Mouse (Mus musculus): ENCODE data around the gene Usp8.

The Usp8 gene

GRCm38 (mm10) chr2:126740314-126740713 lies 33.2 kb downstream of the Usp8 start:
- DNase-seq (ENCODE audit: low spot score): no peak

GRCm38 (mm10) chr2:126743389-126743788 lies 36.3 kb downstream of the Usp8 start:
- no peak for DNase-seq (ENCODE audit: low spot score)

- no peak for DNase-seq (ENCODE audit: low spot score)
These were observed 48.5 kb downstream of the Usp8 start for GRCm38 (mm10) chr2:126755664-126756063.

GRCm38 (mm10) chr2:126759351-126759750 lies 52.2 kb downstream of the Usp8 start:
- DNase-seq (ENCODE audit: low spot score): no peak

- DNase-seq (ENCODE audit: low spot score): no peak
These were observed 58.9 kb downstream of the Usp8 start for GRCm38 (mm10) chr2:126765867-126766582.

GRCm38 (mm10) chr2:126767599-126767998 lies 60.5 kb downstream of the Usp8 start:
- DNase-seq (ENCODE audit: low spot score): no peak

- DNase-seq (ENCODE audit: low spot score): no peak
These were observed 61.1 kb downstream of the Usp8 start for GRCm38 (mm10) chr2:126768194-126768593.

- no peak for DNase-seq (ENCODE audit: low spot score)
These were observed 62.5 kb downstream of the Usp8 start for GRCm38 (mm10) chr2:126769431-126770181.

- no peak for DNase-seq (ENCODE audit: low spot score)
These were observed 65.1 kb downstream of the Usp8 start for GRCm38 (mm10) chr2:126772217-126772616.

- DNase-seq (ENCODE audit: low spot score): no peak
These were observed 68.8 kb downstream of the Usp8 start for GRCm38 (mm10) chr2:126775951-126776350.

GRCm38 (mm10) chr2:126776416-126776815 lies 69.3 kb downstream of the Usp8 start:
- no peak for DNase-seq (ENCODE audit: low spot score)

- DNase-seq (ENCODE audit: low spot score): no peak
These were observed 71.7 kb downstream of the Usp8 start for GRCm38 (mm10) chr2:126778806-126779205.

- DNase-seq (ENCODE audit: low spot score): peak; percentile 31
These were observed 73.2 kb downstream of the Usp8 start for GRCm38 (mm10) chr2:126780286-126780685.

GRCm38 (mm10) chr2:126781478-126781877 lies 74.3 kb downstream of the Usp8 start:
- DNase-seq (ENCODE audit: low spot score): no peak

- DNase-seq (ENCODE audit: low spot score): peak; percentile 61
These were observed 75.3 kb downstream of the Usp8 start for GRCm38 (mm10) chr2:126782433-126782832.

GRCm38 (mm10) chr2:126783370-126783769 lies 76.2 kb downstream of the Usp8 start, which contains the start of gene Usp50:
TSS of gene Usp50 (minus strand) at chr2:126783470.
- DNase-seq (ENCODE audit: low spot score): no peak

- DNase-seq (ENCODE audit: low spot score): peak; percentile 67
These were observed 80.7 kb downstream of the Usp8 start for GRCm38 (mm10) chr2:126787721-126788342.

GRCm38 (mm10) chr2:126792611-126793010 lies 85.5 kb downstream of the Usp8 start:
- DNase-seq (ENCODE audit: low spot score): no peak

GRCm38 (mm10) chr2:126795708-126796107 lies 88.6 kb downstream of the Usp8 start:
- no peak for DNase-seq (ENCODE audit: low spot score)

GRCm38 (mm10) chr2:126798455-126798854 lies 91.3 kb downstream of the Usp8 start:
- DNase-seq (ENCODE audit: low spot score): no peak

GRCm38 (mm10) chr2:126801980-126802379 lies 94.9 kb downstream of the Usp8 start:
- no peak for DNase-seq (ENCODE audit: low spot score)
